Mouse (Mus musculus) v-Abl transformed pro-B cells (cell line): ENCODE results near the gene Cebpe.

Source experiments
- in situ Hi-C, 2 experiments: fragments of 400-800 bp; cut with MboI; formaldehyde crosslinking; loops; one replicate each; pipeline ENCODE4 v1.15.1; 2025; ENCODE audit not compliant: unreplicated experiment in 2 of 2

Cebpe gene

DNA sequence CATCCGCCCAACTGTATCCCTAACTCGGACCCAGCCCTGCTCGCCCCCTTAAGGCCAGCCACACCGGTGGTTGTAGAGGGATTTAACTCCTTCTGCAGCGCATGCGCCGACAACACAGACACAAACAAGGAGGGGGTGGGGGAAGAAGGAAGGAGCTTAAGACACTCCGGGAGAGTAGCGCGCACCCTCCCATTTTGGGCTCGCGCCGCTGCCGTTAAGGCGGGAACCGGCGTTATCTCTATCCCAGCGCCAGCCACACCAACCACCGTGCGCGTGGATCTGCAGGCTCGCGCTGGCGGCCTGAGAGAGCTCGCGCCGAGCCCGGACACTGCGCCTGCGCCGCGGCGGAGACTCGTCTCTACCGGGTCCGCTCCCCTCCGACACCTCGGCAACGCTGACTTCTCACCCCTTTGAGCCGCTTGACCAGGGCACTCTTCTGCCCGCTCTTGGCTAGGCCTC is 25.9 kb downstream of the Cebpe start, which contains the start of gene 1700123O20Rik:
Gene 1700123O20Rik (plus strand): TSS at position 154 of the 459 bp plus-strand sequence.
- in situ Hi-C loops = no loop called here

DNA sequence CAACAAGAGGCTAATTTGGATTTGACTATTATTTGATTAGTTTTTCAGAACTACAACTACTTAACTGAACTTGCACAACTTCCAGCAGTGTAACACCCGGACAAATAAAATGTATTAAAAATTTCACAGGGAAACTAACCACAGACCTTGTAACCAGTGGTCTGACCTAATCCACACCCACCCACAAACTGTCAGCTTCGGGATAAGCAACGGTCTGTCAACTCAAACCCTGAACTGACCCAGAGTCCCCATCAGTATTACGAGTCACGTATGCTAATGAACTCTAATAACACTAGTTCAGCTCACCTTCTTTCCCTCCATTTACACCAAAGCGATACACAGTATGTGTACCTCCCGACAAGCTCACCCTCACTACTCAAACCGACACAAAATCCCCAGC is 26.5 kb downstream of the Cebpe start:
- in situ Hi-C loops = no loop called here

DNA sequence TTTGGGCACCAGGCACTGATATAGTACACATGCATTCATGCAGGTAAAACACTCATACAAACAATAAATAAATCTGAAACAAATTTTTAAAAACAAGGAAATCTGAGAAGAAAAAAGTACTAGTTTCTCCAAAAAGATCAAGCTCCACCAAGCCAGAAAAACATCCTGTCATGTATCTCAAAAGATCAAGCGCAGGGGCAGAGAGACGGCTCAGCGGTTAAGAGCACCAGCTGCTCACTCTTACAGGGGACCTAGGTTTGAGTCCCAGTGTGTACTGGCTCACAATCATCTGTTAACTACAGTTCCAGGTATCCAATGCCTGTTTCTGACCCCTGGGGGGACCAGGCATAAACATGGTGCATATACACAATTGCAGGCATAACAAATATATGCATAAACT is 29.6 kb downstream of the Cebpe start:
- in situ Hi-C loops = no loop called here

DNA sequence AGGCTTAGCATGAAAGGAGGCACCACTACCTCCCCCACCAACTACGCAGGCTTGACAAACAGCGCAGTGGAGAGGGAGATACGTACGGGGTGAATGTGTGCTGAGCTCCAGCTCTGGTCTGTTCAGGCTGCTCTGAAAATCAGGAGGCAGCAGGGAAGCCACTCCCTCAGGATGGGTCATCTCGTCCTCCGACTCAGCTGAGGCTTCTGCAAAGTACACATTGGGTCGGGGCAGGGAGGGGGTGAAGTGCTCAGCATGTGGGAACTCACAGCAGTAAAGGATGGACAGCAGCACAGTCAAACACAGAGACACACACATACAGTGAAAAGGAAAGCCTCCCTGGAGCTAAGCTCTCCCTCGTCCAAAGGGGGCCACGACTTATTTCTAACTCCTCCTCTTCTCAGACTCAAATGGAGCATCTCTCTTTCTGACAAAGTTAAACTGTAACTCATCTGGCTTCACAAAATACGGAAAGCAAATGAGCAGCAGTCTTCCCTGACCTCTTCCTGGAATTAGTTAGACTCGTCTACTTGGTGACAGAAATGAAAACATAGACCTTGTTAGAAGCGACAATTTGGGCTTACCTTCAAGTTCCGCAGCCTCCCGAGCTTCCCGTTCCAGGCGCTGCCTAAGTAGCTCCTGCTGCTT is 33.2 kb downstream of the Cebpe start:
- in situ Hi-C loops = no loop called here

DNA sequence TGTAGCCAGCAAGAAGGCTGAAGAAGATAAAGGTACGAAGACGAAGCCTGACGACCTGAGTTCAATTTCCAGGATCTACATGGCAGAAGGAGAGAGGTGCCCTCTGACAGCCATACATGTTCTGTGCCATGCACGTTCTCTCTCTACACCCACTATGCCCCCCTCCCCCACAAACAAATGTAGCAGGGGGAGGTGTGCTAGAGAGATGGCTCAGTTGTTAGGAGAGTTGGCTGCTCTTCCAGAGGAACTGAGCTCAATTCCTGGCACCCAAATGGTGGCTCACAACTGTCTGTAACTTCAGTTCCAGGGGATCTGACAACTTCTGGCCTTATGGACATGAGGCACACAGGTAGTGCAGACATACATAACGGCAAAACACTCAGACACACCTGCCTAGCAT is 35.7 kb downstream of the Cebpe start:
- in situ Hi-C loops = no loop called here

DNA sequence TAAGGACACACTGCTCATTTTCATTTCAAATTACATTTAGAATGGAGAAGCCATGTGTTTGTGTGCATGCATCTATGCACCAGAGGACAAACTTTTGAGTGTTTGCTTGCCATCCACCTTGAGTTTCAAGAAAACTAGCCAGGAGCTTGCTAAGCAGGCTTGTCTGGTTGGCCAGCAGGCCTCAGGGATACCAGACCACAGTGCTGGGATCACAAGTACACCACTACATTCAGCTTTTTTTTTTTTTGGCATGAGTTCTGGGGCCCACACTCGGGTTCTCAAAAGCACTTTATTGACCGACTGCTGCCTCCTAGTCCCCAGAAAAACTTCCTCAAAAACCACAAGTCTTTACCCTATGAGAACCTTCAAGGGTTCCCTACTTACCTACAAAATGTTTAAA is 37.7 kb downstream of the Cebpe start:
- in situ Hi-C loops = no loop called here

DNA sequence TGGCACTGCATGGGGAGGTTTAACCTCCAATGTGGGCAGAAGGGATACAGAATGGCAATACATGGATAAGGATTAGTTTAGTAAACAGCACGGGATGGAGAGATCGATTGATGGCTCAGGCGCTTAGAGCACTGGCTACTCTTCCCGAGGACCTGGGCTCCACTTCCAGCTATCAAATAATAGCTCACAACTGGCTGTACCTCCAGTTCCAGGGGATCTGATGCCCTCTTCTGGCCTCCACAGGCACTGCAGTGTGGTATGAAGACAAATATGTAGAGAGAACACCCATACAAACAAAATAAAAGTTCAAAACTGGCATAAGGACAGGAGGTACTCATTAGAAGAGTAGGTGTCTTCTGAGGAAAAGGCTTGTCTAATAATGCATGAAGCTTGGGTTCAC is 42.6 kb downstream of the Cebpe start:
- in situ Hi-C loops = no loop called here

DNA sequence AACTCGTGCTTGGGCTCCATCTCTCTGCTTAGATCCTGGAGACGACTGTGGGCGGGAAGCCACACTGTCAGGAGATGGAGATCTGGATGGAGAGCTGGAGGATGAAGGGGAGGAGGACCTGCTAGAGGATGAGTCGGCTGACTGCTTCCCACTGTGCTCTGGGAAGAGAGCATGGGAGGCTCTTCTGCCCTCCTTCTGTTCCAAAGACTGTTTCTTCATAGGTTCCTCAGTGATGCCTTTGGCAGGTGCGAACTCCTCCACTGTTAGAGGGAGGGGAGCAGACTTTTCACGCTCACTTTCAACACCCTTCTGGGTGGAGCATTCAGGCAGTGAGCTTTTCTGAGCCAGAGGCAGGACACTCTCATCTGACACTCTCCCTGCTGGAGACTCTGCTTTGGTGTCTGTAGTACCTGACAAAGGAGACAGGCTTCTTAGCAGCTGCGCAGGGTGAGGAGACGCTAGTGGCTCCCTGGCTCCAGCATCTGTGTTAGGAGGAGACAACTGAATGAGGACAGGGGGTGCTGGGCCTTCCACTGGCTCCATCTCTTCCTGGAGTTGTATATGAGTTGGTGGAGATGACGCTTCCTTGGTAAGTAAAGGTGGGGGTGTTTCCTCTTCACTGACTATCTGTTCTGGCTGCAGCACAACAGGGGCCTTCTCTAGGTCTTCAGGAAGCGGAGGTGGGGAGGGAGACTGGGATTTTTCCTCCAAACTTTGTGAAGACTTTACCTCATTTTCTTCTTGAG is 47.3 kb downstream of the Cebpe start:
- in situ Hi-C loops = no loop called here
